Mouse (Mus musculus) cerebellum, adult 8-10 months (tissue): ENCODE measurements around the gene Etfrf1.

ENCODE experiments used
- DNase-seq: peaks from one replicate; pipeline ENCODE4 v3.0.0; 2022

Gene Etfrf1

GRCm38 (mm10) chr6:145210816-145211338 is at the start of gene Etfrf1, which contains the start of gene Casc1:
Etfrf1 (plus strand) TSS chr6:145211134.
Casc1 (minus strand) TSS chr6:145211005.
- DNase-seq: peak; percentile 98

GRCm38 (mm10) chr6:145171892-145172606 is 38.9 kb upstream of the Etfrf1 start:
- DNase-seq: no peak

- DNase-seq: no peak
These were observed 37.1 kb upstream of the Etfrf1 start for GRCm38 (mm10) chr6:145173781-145174191.

- DNase-seq: no peak
These were observed 35.4 kb upstream of the Etfrf1 start for GRCm38 (mm10) chr6:145175571-145175981.

- no peak for DNase-seq
These were observed 34.5 kb upstream of the Etfrf1 start for GRCm38 (mm10) chr6:145176474-145176873.

- DNase-seq: peak; percentile 7
These were observed 31.3 kb upstream of the Etfrf1 start for GRCm38 (mm10) chr6:145179665-145180064.

GRCm38 (mm10) chr6:145182044-145182443 is 28.9 kb upstream of the Etfrf1 start:
- no peak for DNase-seq

GRCm38 (mm10) chr6:145186096-145186495 is 24.8 kb upstream of the Etfrf1 start:
- no peak for DNase-seq

GRCm38 (mm10) chr6:145187093-145188088 is 23.5 kb upstream of the Etfrf1 start:
- DNase-seq: peak; percentile 29

GRCm38 (mm10) chr6:145193038-145193437 is 17.9 kb upstream of the Etfrf1 start:
- no peak for DNase-seq

GRCm38 (mm10) chr6:145193446-145193845 is 17.5 kb upstream of the Etfrf1 start:
- DNase-seq: no peak

GRCm38 (mm10) chr6:145197949-145198686 is 12.8 kb upstream of the Etfrf1 start:
- no peak for DNase-seq

GRCm38 (mm10) chr6:145202432-145203125 is 8.4 kb upstream of the Etfrf1 start:
- no peak for DNase-seq

GRCm38 (mm10) chr6:145204440-145204839 is 6.5 kb upstream of the Etfrf1 start:
- no peak for DNase-seq

GRCm38 (mm10) chr6:145205142-145205541 is 5.8 kb upstream of the Etfrf1 start:
- no peak for DNase-seq

- DNase-seq: no peak
These were observed 766 bp upstream of the Etfrf1 start for GRCm38 (mm10) chr6:145210056-145210680.

GRCm38 (mm10) chr6:145211376-145212305 is 707 bp downstream of the Etfrf1 start:
- DNase-seq: peak; percentile 16

GRCm38 (mm10) chr6:145213916-145214315 is 3.0 kb downstream of the Etfrf1 start:
- no peak for DNase-seq

- DNase-seq: no peak
These were observed 4.9 kb downstream of the Etfrf1 start for GRCm38 (mm10) chr6:145215826-145216225.

GRCm38 (mm10) chr6:145224246-145224645 is 13.3 kb downstream of the Etfrf1 start:
- no peak for DNase-seq
